Mouse (Mus musculus) CH12.LX (cell line): ENCODE results near the gene Fhl3. TPM values are rescaled to one million over a fixed set of nuclear protein-coding genes. Genes with fewer than 3 reads are reported as not detected.

Source experiments
- DNase-seq: peaks from one replicate; pipeline ENCODE4 v3.0.0-alpha.2; 2013; ENCODE audit errors: extremely low read depth
- H3K27ac ChIP-seq: 2 replicates; pipeline ENCODE4 v1.5.1; 2012; ENCODE audit warnings: low read depth, mild to moderate bottlenecking, control low read depth, moderate library complexity; ENCODE audit not compliant: insufficient read depth
- H3K27me3 ChIP-seq: replicated peaks from 2 replicates; pipeline ENCODE3; 2012; ENCODE audit warnings: inconsistent platforms
- H3K36me3 ChIP-seq, 2 experiments: replicated peaks in 1 of 2; 2 replicates each; pipeline versions ENCODE3 to v1.6.1; 2012; ENCODE audit warnings: inconsistent platforms in 1 of 2, low read length in 1 of 2, mild to moderate bottlenecking in 1 of 2, mixed read lengths in 1 of 2, moderate library complexity in 1 of 2; ENCODE audit not compliant: control insufficient read depth in 1 of 2, insufficient read depth in 1 of 2
- H3K4me1 ChIP-seq, 2 experiments: 2 replicates each; pipeline ENCODE4 v1.6.1; 2012; ENCODE audit warnings: inconsistent platforms in 1 of 2, moderate library complexity in 1 of 2; ENCODE audit not compliant: insufficient read depth in 2 of 2, control insufficient read depth in 1 of 2
- H3K4me2 ChIP-seq: 2 replicates; pipeline ENCODE4 v1.6.1; 2012; ENCODE audit warnings: low read depth, mild to moderate bottlenecking, control low read depth; ENCODE audit not compliant: poor library complexity, insufficient read depth, severe bottlenecking
- H3K4me3 ChIP-seq, 3 experiments: fragments of 150-350 bp in 1 of 3; sonication (generic) in 1 of 3; replicated peaks in 1 of 3; 2 replicates each; pipeline versions ENCODE3 to v1.5.1; 2011 to 2012; ENCODE audit warnings: low read depth in 2 of 3, low read length in 2 of 3, mild to moderate bottlenecking in 2 of 3, moderate library complexity in 2 of 3, control low read depth in 1 of 3, improper control_type of control experiment in 1 of 3, inconsistent platforms in 1 of 3, mixed read lengths in 1 of 3; ENCODE audit not compliant: poor library complexity in 1 of 3
- H3K79me2 ChIP-seq: replicated peaks from 2 replicates; pipeline ENCODE4 v1.6.1; 2012; ENCODE audit warnings: mild to moderate bottlenecking, moderate library complexity; ENCODE audit not compliant: control insufficient read depth, poor library complexity, insufficient read depth, severe bottlenecking; ENCODE audit errors: extremely low read depth
- H3K9ac ChIP-seq: 2 replicates; pipeline ENCODE4 v1.6.1; 2012; ENCODE audit warnings: low read depth, mild to moderate bottlenecking, control low read depth, moderate library complexity; ENCODE audit not compliant: insufficient read depth
- H3K9me3 ChIP-seq: replicated peaks from 2 replicates; pipeline ENCODE3; 2012; ENCODE audit warnings: low read length, inconsistent platforms, mixed read lengths
- CHD2 ChIP-seq: IDR thresholded peaks from 2 replicates; pipeline ENCODE4 v1.6.1; 2011; ENCODE audit warnings: low read length, improper control_type of control experiment
- ELF1 ChIP-seq: IDR thresholded peaks from 2 replicates; pipeline ENCODE4 v1.6.1; 2014; ENCODE audit warnings: low read depth, mild to moderate bottlenecking, inconsistent platforms, low read length, improper control_type of control experiment
- EP300 ChIP-seq: IDR thresholded peaks from 2 replicates; pipeline ENCODE4 v1.6.1; 2011; ENCODE audit warnings: low read length, improper control_type of control experiment
- GABPA ChIP-seq: IDR thresholded peaks from 2 replicates; pipeline ENCODE4 v1.6.1; 2012; ENCODE audit warnings: low read depth, low read length, improper control_type of control experiment, inconsistent platforms; ENCODE audit not compliant: insufficient replicate concordance
- HCFC1 ChIP-seq: IDR thresholded peaks from 2 replicates; pipeline ENCODE4 v1.6.1; 2012; ENCODE audit warnings: low read depth, mild to moderate bottlenecking, inconsistent platforms, low read length, improper control_type of control experiment
- IRF4 ChIP-seq: IDR thresholded peaks from 2 replicates; pipeline ENCODE4 v1.6.1; 2014; ENCODE audit warnings: low read depth, mild to moderate bottlenecking, inconsistent platforms, low read length, improper control_type of control experiment
- JUND ChIP-seq: conservative IDR thresholded peaks from 2 replicates; pipeline ENCODE4 v1.6.1; 2011; ENCODE audit warnings: low read depth, low read length, improper control_type of control experiment
- MAFK ChIP-seq: IDR thresholded peaks from 2 replicates; pipeline ENCODE4 v1.6.1; 2011; ENCODE audit warnings: low read length, improper control_type of control experiment; ENCODE audit not compliant: insufficient replicate concordance
- MEF2A ChIP-seq: IDR thresholded peaks from 2 replicates; pipeline ENCODE4 v1.6.1; 2014; ENCODE audit warnings: low read depth, mild to moderate bottlenecking, inconsistent platforms, low read length, improper control_type of control experiment, borderline replicate concordance
- MYC ChIP-seq: IDR thresholded peaks from 2 replicates; pipeline ENCODE4 v1.6.1; 2011; ENCODE audit warnings: low read depth, mild to moderate bottlenecking, improper control_type of control experiment, low read length
- NRF1 ChIP-seq: IDR thresholded peaks from 2 replicates; pipeline ENCODE4 v1.6.1; 2014; ENCODE audit warnings: low read depth, mild to moderate bottlenecking, inconsistent platforms, low read length, improper control_type of control experiment, moderate library complexity
- POLR2AphosphoS2 ChIP-seq: IDR thresholded peaks from 2 replicates; pipeline ENCODE4 v1.6.1; 2011; ENCODE audit warnings: low read depth, low read length, improper control_type of control experiment
- RAD21 ChIP-seq: IDR thresholded peaks from 2 replicates; pipeline ENCODE4 v1.6.1; 2011; ENCODE audit warnings: low read depth, mild to moderate bottlenecking, low read length, improper control_type of control experiment, moderate library complexity
- RCOR1 ChIP-seq: conservative IDR thresholded peaks from 2 replicates; pipeline ENCODE4 v1.6.1; 2012; ENCODE audit warnings: low read depth, mild to moderate bottlenecking, inconsistent platforms, low read length, improper control_type of control experiment
- SIN3A ChIP-seq: IDR thresholded peaks from 2 replicates; pipeline ENCODE4 v1.6.1; 2012; ENCODE audit warnings: low read length, improper control_type of control experiment, inconsistent platforms
- SMC3 ChIP-seq: IDR thresholded peaks from 2 replicates; pipeline ENCODE4 v1.6.1; 2011; ENCODE audit warnings: low read depth, low read length, improper control_type of control experiment
- TBP ChIP-seq: conservative IDR thresholded peaks from 2 replicates; pipeline ENCODE4 v1.6.1; 2011; ENCODE audit warnings: low read depth, low read length, improper control_type of control experiment
- UBTF ChIP-seq: IDR thresholded peaks from 2 replicates; pipeline ENCODE4 v1.6.1; 2012; ENCODE audit warnings: low read depth, mild to moderate bottlenecking, inconsistent platforms, low read length, improper control_type of control experiment, moderate library complexity
- ZC3H11A ChIP-seq: IDR thresholded peaks from 2 replicates; pipeline ENCODE4 v1.6.1; 2012; ENCODE audit warnings: low read depth, mild to moderate bottlenecking, inconsistent platforms, low read length, improper control_type of control experiment
- ZKSCAN1 ChIP-seq: IDR thresholded peaks from 2 replicates; pipeline ENCODE4 v1.6.1; 2012; ENCODE audit warnings: low read depth, inconsistent platforms, low read length, improper control_type of control experiment, borderline replicate concordance
- ZMIZ1 ChIP-seq: IDR thresholded peaks from 2 replicates; pipeline ENCODE4 v1.6.1; 2012; ENCODE audit warnings: low read depth, mild to moderate bottlenecking, inconsistent platforms, low read length, improper control_type of control experiment
- ZNF384 ChIP-seq: IDR thresholded peaks from 2 replicates; pipeline ENCODE4 v1.6.1; 2012; ENCODE audit warnings: low read depth, low read length, improper control_type of control experiment, inconsistent platforms
- dilution Hi-C: fragments of 300-500 bp; cut with MboI; formaldehyde crosslinking; loops from 2 replicates; pipeline ENCODE4 v1.14.3; 2020; ENCODE audit warnings: low sequenced_read_pairs; ENCODE audit not compliant: extremely low pct_unique_long_range_greater_than_20kb, extremely low pct_ligation_motif_present
- in situ Hi-C: fragments of 300-500 bp; cut with MboI; formaldehyde crosslinking; loops from 3 replicates; pipeline ENCODE4 v1.14.3; 2019; ENCODE audit warnings: low sequenced_read_pairs, low pct_ligation_motif_present, low pct_unique_long_range_greater_than_20kb, mixed read lengths
- polyA plus RNA-seq: library from polyadenylated mRNA; unstranded; fragments of >175 nt; gene quantifications from 2 replicates; pipeline ENCODE4 v1.2.1, GENCODE M21; 2012; ENCODE audit warnings: low read depth; ENCODE audit not compliant: insufficient read length
- total RNA-seq, 2 experiments: library from RNA; depleted of rRNA; stranded (reverse); fragments of 300-350 nt in 1 of 2; fragments of >200 nt in 1 of 2; gene quantifications; 2 replicates each; pipeline ENCODE4 v1.2.3; 2012 to 2014

The Fhl3 gene
- total and polyA plus RNA-seq, 3 experiments: 4.1 to 20.8 (median 10.8) TPM

GRCm38 (mm10) chr4:124656854-124657650 lies 43.4 kb upstream of the Fhl3 start:
- TF ChIP-seq POLR2AphosphoS2 (no peak), ZKSCAN1 (no peak), ELF1 (no peak), SMC3 (no peak), MEF2A (no peak), ZMIZ1 (no peak), CHD2 (no peak), SIN3A (no peak), HCFC1 (no peak), JUND (no peak), RCOR1 (no peak), IRF4 (no peak)
- Histone ChIP-seq H3K4me1 (peaks cover 0 to 14% of the 10 kb centered on the region in 2 experiments; a peak in 2 of 4 replicates), H3K79me2 (no peaks in the 10 kb centered on the region), H3K4me2 (no peak overlapping the region), H3K27me3 (peaks cover 26% of the 10 kb centered on the region), H3K4me3 (no peak overlapping the region), H3K27ac (no peak overlapping the region), H3K36me3 (no peaks in the 10 kb centered on the region), H3K9ac (no peak overlapping the region), H3K9me3 (peaks cover 36% of the 10 kb centered on the region)
- no peak for DNase-seq
- dilution Hi-C loops (no loop called here), in situ Hi-C loops (no loop called here)

GRCm38 (mm10) chr4:124657781-124658180 lies 42.7 kb upstream of the Fhl3 start:
- no peak overlapping the region for H3K4me2 ChIP-seq
- H3K79me2 ChIP-seq: no peaks in the 10 kb centered on the region
- in situ Hi-C loops: no loop called here
- H3K27ac ChIP-seq: no peak overlapping the region
- H3K27me3 ChIP-seq: peaks cover 28% of the 10 kb centered on the region
- DNase-seq: no peak
- dilution Hi-C loops: no loop called here
- no peak overlapping the region for H3K4me3 ChIP-seq
- H3K4me1 ChIP-seq: peaks cover 0 to 8% of the 10 kb centered on the region in 2 experiments; a peak in 2 of 4 replicates
- peaks cover 36% of the 10 kb centered on the region for H3K9me3 ChIP-seq
- TF ChIP-seq UBTF (no peak), NRF1 (no peak), ELF1 (no peak), TBP (no peak), SMC3 (no peak), RAD21 (no peak), MYC (no peak), ZMIZ1 (no peak), JUND (no peak), MEF2A (no peak), MAFK (no peak), ZC3H11A (no peak), EP300 (no peak), ZNF384 (no peak), GABPA (no peak)
- H3K9ac ChIP-seq: no peak overlapping the region
- no peaks in the 10 kb centered on the region for H3K36me3 ChIP-seq
